Mouse (Mus musculus): ENCODE results near the gene Incenp.

GRCm38 (mm10) chr19:9896067-9896466 lies 3.3 kb downstream of the Incenp start:
- TF ChIP-seq POLR2AphosphoS2 (IDR thresholded peaks at IDR 0.05; ENCODE audit: insufficient read length, low read depth) (no peak), POLR2A (IDR thresholded peaks at IDR 0.05; ENCODE audit: insufficient read length, low read depth) (no peak), CEBPB (IDR thresholded peaks at IDR 0.05; ENCODE audit: insufficient read depth, poor library complexity, severe bottlenecking) (no peak), E2F4 (IDR thresholded peaks at IDR 0.05; ENCODE audit: insufficient read depth) (no peak), SRF (IDR thresholded peaks at IDR 0.05; ENCODE audit: control insufficient read depth, insufficient read length, low read depth) (no peak), USF1 (IDR thresholded peaks at IDR 0.05; ENCODE audit: low read depth) (no peak), MYOD1 (IDR thresholded peaks at IDR 0.05; ENCODE audit: control insufficient read depth in 1 of 3, insufficient read length in 2 of 3, low read depth in 2 of 3) (no peak), MAX (IDR thresholded peaks at IDR 0.05; ENCODE audit: low read depth) (no peak), MYOG (IDR thresholded peaks at IDR 0.05; ENCODE audit: control insufficient read depth in 1 of 3, insufficient read depth in 1 of 3, insufficient read length in 2 of 3, low read depth in 2 of 3) (no peak), TCF12 (IDR thresholded peaks at IDR 0.05; ENCODE audit: insufficient read depth, poor library complexity, severe bottlenecking) (no peak), TCF3 (IDR thresholded peaks at IDR 0.05; ENCODE audit: insufficient read length, low read depth) (no peak)
